Mouse (Mus musculus): ENCODE data around the gene Gm1043.

Gm1043 gene

DNA sequence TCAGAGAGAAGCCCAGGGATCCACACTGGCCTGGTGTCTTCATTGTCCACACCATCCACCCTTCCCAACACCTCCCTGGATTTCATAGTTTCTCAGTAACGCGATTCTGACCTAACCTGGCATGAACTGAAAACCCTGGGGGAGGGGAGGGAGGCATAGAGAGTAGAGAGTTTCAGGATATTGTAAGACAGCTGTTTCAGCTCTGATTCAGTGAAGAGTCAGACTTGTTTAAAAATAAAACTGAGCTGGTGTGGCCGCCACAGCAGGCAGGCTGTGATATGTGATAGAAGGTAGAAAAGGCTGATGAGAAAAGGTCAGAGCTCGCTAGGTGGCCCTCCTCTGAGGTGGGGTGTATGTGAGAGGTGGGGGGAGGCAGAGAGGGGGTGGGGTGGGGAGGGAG lies 93.6 kb downstream of the Gm1043 start:
- in situ Hi-C loops (cut with MboI; ENCODE audit: low pct_unique_long_range_greater_than_20kb in 1 of 2, low sequenced_read_pairs in 2 of 2, unreplicated experiment in 1 of 2) = no loop called here

DNA sequence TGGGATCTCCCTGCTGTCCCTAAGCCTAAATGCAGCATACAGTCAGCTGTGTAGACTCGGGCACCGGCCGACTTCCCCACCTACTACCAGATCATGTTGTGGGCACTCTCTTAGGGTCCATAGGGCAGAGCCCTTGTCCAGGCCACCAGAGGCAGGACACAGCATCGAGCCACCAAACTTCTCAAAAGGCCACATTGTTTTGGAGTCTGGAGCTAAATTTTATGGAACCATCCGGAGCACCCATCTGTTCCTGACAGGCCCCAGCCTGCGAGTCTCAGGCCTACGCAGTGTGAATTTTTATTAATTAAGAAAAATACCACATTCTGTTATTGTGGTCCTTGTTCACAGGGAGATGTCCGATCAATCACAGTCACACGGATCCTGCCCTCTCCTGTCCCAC lies 94.7 kb downstream of the Gm1043 start:
- in situ Hi-C loops (cut with MboI; ENCODE audit: low pct_unique_long_range_greater_than_20kb in 1 of 2, low sequenced_read_pairs in 2 of 2, unreplicated experiment in 1 of 2) = no loop called here

DNA sequence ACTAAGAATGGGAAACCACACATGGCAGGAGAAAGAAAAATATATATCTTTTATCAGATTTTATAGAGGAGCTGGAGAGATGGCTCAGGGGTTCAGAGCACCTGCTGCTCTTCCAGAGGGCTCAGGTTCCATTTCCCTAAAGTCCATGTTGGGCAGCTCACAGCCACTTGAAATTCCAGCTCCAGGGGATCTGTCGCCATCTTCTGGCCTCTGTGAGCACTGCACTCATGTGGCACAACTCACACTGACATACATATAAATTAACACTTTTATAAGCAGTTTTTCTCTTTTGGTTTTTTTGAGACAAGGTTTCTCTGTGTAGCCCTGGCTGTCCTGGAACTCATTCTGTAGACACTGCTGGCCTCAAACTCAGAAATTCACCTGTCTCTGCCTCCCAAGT lies 95.5 kb downstream of the Gm1043 start:
- in situ Hi-C loops (cut with MboI; ENCODE audit: low pct_unique_long_range_greater_than_20kb in 1 of 2, low sequenced_read_pairs in 2 of 2, unreplicated experiment in 1 of 2) = no loop called here

DNA sequence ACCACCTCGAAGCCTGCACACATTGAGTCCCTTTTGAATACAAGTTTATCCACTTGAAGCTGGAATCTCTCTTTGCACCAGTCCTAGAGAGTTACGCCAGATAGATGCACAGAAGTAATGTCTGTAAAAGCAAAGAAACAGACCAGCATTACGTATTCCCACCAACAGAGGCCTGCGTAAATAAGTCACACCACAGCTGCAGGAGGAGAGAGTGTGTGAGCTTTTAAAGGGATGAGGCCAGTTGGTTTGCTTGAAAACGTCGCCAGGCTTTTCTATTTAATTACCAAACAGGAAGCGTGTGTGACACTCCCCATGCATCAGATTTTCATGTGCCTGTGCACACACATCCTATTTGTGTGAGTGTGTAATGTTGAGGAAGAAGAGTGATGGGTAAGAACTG lies 99.4 kb downstream of the Gm1043 start:
- in situ Hi-C loops (cut with MboI; ENCODE audit: low pct_unique_long_range_greater_than_20kb in 1 of 2, low sequenced_read_pairs in 2 of 2, unreplicated experiment in 1 of 2) = no loop called here

DNA sequence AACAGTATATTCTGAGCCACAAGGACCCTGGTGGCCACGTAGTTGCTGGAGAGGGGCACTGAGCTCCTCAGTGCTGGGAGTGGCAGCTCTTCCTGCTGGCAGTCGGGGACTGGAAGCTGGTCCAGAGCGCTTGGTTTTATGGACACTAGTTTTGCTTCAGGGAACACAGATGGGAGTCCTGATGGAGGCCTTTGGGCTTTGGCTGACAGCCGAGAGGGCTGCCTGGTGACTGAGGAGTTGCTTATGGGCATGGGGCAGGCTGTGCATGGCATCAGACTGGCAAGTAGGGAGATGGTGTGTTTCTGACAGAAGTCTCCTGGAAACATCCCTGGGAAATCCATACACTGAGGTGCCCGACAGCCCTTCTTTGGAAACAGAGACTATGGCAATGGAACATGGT lies 105.2 kb downstream of the Gm1043 start:
- in situ Hi-C loops (cut with MboI; ENCODE audit: low pct_unique_long_range_greater_than_20kb in 1 of 2, low sequenced_read_pairs in 2 of 2, unreplicated experiment in 1 of 2) = no loop called here

DNA sequence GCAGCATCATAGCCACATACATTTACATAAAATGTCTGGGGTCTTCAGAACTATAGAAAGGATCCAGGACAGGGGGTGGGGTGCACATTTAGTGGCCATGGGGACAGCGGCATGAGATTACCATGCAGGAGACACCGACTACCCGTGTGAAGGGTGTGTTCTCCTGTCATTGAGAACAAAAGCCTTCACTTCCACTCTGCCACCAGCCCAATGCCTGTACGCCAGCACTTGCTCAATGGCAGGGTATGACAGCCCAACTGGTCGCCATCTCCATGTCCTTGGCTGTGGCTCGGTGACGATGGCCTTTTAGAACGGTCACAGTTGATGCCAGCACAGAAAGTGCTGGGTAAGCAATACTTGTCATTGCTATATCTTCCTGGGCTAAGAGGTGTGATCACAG lies 111.0 kb downstream of the Gm1043 start:
- in situ Hi-C loops (cut with MboI; ENCODE audit: low pct_unique_long_range_greater_than_20kb in 1 of 2, low sequenced_read_pairs in 2 of 2, unreplicated experiment in 1 of 2) = no loop called here

DNA sequence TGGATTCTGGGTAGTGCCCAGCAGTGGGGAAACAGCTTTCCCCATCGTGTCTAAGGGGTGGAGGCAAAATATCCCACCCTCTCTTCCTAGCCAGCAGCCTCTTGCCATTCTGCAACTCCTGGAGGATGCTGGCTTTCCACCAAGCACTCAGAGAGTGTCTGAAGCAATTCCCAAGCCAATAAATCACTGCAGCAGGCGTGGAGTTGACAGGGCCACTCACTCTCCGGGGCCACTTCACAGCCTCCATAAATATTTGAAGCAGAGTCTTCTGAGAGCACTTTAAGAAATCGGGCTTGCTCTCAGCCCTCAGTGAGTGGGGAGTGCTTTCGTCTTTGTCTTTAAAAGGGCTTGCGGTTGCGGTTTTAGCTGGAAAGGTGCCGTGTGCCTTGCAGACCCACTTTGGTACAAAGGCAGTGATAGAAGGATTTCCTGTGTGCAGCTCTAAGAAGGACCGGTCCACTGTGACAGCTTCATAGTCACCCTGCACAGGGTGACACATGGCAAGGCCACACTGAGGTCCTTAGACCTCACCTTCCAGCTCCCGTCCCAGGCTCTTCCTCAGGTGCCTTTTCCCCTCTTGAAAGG lies 111.6 kb downstream of the Gm1043 start:
- in situ Hi-C loops (cut with MboI; ENCODE audit: low pct_unique_long_range_greater_than_20kb in 1 of 2, low sequenced_read_pairs in 2 of 2, unreplicated experiment in 1 of 2) = no loop called here

DNA sequence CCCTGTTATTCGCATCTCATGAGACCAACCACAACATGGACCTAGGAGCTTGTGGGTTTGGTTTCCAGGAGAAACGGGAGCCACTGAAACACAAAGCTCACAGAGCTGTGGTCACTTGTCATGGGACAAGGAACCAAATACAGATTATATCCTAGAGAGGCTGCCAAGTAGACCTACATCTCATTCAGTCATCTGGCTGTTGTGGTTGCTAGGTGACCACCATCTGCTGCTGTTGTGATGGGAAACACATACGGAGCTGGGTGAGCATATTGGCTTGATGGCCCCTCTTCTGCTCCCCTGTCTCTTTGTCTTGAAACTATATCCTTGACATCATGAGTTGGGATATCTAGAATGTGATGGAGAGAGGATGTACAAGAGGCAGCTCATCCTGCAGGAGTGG lies 112.3 kb downstream of the Gm1043 start:
- in situ Hi-C loops (cut with MboI; ENCODE audit: low pct_unique_long_range_greater_than_20kb in 1 of 2, low sequenced_read_pairs in 2 of 2, unreplicated experiment in 1 of 2) = no loop called here

DNA sequence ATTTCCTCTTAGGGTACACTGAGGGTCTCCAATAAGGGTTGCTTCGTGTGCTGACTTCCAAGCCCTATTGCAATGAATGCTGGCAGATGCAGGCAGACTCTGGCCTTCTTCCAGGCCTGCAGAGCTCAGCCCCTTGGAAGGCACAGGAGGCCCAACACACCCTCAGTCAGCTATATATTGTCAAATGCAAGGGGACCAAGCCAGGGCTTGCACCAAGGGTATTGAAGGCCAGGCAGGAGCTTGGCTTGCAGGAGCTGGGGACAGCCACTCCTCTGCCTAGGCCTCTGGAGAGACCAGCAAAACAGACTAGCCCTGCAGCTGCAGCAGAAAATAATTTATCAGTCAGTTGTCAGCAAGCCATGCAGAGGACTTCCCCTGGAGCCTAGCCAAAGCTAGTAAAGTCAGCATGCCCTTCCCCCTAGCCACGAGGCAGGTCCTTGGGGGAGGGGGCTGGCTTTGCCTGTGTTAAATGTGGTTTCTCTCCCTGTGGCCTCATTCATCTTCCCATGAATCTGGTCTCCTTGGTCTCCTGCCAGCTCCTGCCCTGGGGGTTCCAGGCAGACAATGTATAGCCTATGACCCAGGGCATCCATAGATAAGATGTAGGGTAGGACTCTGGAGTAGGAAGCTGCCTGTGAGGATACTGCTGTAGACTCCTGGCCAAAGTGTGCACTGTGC lies 113.0 kb downstream of the Gm1043 start:
- in situ Hi-C loops (cut with MboI; ENCODE audit: low pct_unique_long_range_greater_than_20kb in 1 of 2, low sequenced_read_pairs in 2 of 2, unreplicated experiment in 1 of 2) = no loop called here

DNA sequence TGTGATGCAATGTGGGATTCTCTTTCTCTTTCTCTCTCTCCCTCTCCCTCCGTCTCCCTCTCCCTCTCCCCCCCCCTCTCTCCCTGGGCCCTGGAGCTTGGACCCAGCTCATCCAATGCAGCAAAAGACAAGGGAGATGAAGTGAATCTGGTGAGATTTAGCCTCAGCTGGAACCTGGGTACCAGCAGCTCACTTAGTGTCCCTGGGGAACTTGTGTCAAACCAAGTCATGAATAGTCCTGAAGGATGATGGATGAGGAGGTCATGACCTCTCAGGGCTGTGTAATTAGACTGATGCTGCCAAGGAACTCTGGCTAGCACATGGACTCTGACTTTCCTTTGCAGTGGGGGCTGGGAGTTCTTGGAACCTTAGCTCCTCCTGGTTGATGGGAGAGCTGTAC lies 117.1 kb downstream of the Gm1043 start:
- in situ Hi-C loops (cut with MboI; ENCODE audit: low pct_unique_long_range_greater_than_20kb in 1 of 2, low sequenced_read_pairs in 2 of 2, unreplicated experiment in 1 of 2) = no loop called here

DNA sequence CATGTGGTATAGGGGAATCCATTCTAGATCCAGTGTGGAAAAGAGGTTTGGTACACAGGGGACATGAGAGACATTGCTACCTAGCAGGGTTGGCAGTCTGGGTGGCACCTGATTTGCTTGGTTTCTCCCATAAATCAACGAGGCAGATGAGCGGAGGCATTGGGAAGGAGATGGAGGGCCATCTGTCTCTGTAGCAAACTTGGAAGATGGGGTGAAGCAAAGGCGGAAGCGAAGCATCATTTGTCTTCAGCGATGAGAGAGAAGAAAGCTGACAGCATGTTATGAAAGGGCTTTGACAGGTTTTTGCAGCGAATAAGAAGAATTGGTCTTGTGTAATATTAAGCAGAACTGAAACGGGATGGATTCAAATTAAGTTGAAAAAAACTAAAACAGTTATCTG lies 119.7 kb downstream of the Gm1043 start:
- in situ Hi-C loops (cut with MboI; ENCODE audit: low pct_unique_long_range_greater_than_20kb in 1 of 2, low sequenced_read_pairs in 2 of 2, unreplicated experiment in 1 of 2) = no loop called here

DNA sequence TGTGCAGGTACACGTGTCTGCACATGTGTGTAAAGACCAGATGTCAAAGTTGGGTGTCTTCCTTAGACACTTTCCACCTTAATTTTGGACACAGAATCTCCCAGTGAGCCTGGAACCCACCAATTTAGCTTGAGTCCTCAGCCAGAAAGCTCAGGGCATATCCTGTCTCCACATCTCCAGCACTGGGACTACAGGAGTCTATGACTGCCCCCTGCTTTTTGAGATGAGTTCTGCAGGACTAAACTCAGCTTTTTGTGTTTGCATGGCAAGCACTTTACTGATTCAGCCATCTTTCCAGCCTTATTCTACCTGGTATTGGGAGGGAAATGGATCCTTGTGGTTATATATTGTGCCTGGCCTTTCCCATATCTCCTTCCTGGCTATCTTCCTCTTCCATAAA lies 120.2 kb downstream of the Gm1043 start:
- in situ Hi-C loops (cut with MboI; ENCODE audit: low pct_unique_long_range_greater_than_20kb in 1 of 2, low sequenced_read_pairs in 2 of 2, unreplicated experiment in 1 of 2) = no loop called here

DNA sequence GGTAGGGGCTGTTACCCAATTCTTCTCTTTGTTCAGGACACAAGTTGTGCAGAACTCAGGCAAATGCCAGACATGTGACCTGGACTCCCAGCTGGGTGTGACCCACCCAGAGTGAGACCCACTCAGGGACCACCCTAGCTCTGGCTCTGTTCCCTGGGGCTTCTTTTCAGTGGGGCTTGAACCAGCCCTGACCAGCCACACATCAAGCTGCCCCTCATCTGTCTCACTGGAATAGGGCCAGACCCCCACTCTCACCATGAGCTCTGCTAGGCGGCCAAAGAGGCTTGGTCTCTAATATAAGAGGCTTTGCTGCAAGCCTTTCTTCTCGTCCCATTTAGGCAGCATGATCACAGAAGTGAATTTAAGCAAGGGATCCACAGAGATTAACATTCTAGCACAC lies 121.2 kb downstream of the Gm1043 start:
- in situ Hi-C loops (cut with MboI; ENCODE audit: low pct_unique_long_range_greater_than_20kb in 1 of 2, low sequenced_read_pairs in 2 of 2, unreplicated experiment in 1 of 2) = no loop called here

DNA sequence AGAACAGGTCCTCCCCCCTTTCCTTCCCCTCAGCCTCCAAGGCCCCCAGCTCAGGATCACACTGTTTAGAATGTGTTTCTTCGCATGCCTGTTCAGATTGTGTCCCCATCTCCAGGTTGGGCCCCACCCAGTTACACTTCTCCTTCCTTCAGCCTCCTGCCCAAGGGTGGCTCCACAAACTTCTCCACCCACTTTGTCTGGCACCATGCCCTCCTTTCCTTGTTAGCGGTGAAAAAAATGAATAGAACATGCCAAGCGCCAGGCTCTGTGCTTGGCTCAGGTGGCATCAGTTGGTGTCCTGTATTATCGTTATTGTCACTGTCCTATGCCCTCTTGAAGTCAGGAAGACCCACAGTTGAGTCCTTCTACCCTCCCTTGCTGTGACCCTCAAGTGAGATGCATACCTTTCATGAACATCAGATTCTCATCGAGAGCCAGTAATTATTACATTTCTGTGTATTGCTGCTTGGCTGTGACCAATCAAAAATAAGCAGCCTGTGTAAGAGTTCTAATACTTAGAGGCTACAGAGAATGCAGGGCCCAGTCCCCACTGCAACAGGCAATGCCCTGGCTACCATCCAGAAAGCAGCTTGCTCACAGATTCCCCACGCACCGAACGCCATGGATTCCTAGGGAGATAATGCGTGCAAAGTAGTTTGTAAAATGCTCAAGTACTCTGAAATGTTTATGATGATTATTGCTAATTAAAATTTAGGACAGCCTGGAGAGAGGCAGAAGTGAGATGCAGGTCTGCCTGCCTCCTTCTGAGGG lies 128.0 kb downstream of the Gm1043 start:
- in situ Hi-C loops (cut with MboI; ENCODE audit: low pct_unique_long_range_greater_than_20kb in 1 of 2, low sequenced_read_pairs in 2 of 2, unreplicated experiment in 1 of 2) = no loop called here

DNA sequence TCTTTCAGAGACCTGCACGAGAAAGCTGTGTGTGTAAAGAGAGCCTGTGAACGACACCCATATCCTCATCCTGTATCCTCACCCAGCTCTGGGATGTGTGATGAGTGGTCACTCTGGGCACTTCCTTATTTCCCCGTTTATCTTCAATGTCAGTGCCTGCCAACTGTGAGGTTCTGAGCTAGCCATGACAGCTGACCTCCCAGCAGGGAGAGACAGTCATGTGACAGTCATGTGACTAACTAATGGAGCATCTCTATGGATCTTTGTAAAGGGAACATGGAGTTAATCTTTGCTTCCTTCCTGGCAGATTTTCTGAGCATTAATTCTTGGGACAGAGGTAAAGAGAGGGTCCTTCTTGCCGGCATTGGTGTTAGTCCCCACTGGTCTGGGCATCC lies 128.5 kb downstream of the Gm1043 start:
- in situ Hi-C loops (cut with MboI; ENCODE audit: low pct_unique_long_range_greater_than_20kb in 1 of 2, low sequenced_read_pairs in 2 of 2, unreplicated experiment in 1 of 2) = no loop called here

DNA sequence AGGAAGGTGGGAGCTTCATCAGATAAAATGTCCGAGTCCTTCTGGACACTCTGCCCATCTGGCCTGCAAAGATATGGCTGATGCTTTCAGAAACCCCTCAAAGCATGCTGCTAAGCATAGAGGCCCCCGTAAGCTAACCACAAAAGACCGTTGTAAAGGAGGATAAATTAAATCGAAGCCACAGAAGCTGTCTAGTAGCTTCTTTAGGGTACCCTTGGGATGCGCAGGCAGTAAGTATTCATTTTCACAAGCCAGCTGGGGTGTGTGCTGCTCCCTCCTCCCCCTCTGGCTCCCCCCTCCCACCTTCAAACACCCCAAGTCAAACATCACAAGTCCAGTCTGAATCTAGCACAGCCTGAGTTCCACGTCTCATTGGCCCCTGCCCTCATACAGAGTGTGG lies 129.4 kb downstream of the Gm1043 start:
- in situ Hi-C loops (cut with MboI; ENCODE audit: low pct_unique_long_range_greater_than_20kb in 1 of 2, low sequenced_read_pairs in 2 of 2, unreplicated experiment in 1 of 2) = no loop called here

DNA sequence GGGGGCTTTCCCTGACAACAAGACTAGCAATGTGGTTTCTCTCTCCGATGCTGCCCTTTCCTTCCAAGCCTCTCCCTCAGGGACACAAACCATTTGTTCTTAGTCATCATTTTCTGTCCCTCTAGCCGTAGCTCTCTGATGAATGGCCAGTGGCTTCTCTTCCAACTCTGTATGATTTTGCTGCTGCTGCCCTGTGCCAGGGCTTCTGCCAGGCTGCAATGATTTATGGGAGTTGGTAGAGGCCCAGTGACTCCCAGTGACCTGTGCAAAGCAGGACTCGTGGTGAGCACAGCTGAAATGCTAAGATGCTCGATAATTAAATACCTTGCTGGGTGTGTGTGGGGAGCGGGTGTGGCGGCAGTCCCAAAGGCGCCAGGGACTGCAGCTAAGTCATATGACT lies 130.1 kb downstream of the Gm1043 start:
- in situ Hi-C loops (cut with MboI; ENCODE audit: low pct_unique_long_range_greater_than_20kb in 1 of 2, low sequenced_read_pairs in 2 of 2, unreplicated experiment in 1 of 2) = no loop called here

DNA sequence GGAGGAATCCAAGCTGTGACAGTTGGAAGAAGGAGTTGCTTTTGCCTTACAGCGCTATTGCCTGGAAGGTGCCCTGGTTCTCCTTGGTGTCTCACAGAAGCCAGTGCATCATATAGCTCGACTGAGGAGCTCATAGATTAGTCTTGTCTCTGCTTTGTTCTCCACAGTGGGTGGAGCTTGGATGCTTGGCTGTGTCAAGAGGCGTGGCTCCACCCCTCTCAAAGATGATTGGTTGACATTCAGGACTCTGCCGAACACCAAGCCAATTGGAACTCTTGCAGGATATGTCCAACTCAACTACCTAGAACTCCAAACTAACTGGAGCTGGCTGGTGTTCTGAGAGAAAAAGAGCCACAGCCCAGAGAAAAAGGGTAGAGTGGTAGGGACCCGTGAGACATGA lies 134.4 kb downstream of the Gm1043 start:
- in situ Hi-C loops (cut with MboI; ENCODE audit: low pct_unique_long_range_greater_than_20kb in 1 of 2, low sequenced_read_pairs in 2 of 2, unreplicated experiment in 1 of 2) = no loop called here

DNA sequence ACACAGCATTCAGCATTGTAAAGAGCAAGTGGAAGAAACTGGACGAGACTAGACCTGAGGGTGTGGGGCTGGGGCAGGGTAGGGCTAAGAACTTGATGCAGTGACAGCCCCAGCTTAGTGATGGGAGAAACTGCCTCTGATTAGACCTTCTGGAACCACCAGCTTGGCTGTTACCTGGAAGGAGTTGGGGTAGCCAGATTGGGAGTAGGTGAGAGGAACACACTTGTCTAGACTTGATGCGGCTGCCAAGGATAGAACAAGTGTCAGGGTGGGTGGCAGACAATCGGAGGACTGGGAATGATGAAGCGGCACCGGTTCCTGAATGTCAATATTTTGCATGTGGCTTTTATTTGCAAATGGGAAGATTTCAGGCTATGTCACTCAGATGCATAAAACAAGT lies 135.4 kb downstream of the Gm1043 start:
- in situ Hi-C loops (cut with MboI; ENCODE audit: low pct_unique_long_range_greater_than_20kb in 1 of 2, low sequenced_read_pairs in 2 of 2, unreplicated experiment in 1 of 2) = no loop called here

DNA sequence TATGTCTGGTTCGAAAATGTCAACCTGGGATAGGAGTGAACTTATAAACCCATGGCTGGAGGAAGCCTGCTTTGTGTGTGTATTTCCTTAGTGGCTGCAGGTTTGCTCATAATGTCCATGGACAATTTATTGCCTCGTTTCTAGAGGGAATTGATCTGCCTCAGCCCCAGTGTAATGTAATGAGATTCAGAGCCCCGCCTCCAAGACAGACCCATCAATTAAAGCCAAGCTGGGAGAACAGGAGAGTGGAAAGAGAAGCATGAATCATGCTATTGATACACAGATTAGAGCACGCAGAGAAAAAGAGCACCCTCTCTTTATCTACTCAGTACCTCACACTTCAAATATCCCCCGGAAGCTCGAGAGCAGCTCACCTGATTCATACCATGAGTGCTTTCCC lies 136.4 kb downstream of the Gm1043 start:
- in situ Hi-C loops (cut with MboI; ENCODE audit: low pct_unique_long_range_greater_than_20kb in 1 of 2, low sequenced_read_pairs in 2 of 2, unreplicated experiment in 1 of 2) = no loop called here

All from mouse embryonic stem cell (cell line).